Mouse (Mus musculus) G1E (cell line): ENCODE data around the gene Rnf207.

ENCODE experiments used
- CTCF ChIP-seq: IDR thresholded peaks from 2 replicates; pipeline ENCODE4 v1.5.1; 2012; ENCODE audit warnings: low read depth, low read length, inconsistent platforms, mixed read lengths
- GATA1 ChIP-seq: IDR thresholded peaks from 2 replicates; pipeline ENCODE4 v1.6.1; 2012; ENCODE audit warnings: borderline replicate concordance, low read length, inconsistent platforms, mixed read lengths
- POLR2AphosphoS5 ChIP-seq: IDR thresholded peaks from 2 replicates; pipeline ENCODE4 v1.6.1; 2012; ENCODE audit warnings: low read depth, low read length, inconsistent platforms; ENCODE audit not compliant: insufficient replicate concordance
- TAL1 ChIP-seq: conservative IDR thresholded peaks from 2 replicates; pipeline ENCODE4 v1.6.1; 2012; ENCODE audit warnings: low read depth, low read length, inconsistent platforms, mixed read lengths

DNA sequence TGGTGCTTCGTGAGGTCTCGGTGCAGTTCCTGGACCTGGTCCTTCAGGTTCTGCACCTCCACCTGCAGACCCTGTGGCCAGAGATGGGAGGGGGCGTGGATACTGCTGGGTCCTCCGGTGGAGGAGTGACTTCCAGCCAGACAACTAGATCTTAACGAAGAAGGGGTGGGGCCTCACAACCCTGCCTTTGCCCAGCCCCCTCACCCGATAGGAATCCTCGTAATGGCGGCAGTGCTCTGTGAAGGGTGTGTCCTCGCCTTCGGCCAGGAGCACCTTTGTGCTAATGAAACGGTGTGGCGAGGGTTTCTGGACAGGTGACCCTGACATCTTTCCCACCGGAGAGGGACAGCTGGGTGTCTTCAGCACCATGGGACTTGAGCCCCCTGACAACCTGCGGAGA, 6.6 kb downstream of the Rnf207 start:
- TF ChIP-seq CTCF (no peak), TAL1 (no peak), POLR2AphosphoS5 (no peak), GATA1 (no peak)
